18 mouse cellular contexts compared by ENCODE assay signal in genomic region chr2:17531355-17532105, GRCm38 (mm10).
A peak's percentile ranks its signal among the peaks of the same experiment; 100 is the strongest.
DNase-seq lines count a peak whose midpoint lies in the region; ATAC-seq lines count a peak whose summit lies in the region.
"Had no signal": no experiment of that assay in that cellular context is flagged by ENCODE, and none has a peak within 500 bp of the region (broad histone marks: within the 10 kb centered on the region; RNA-seq: fewer than 3 reads in every experiment).

No protein-coding gene starts in this region.

- no peak overlapping the region for H3K27ac ChIP-seq in stomach, embryonic 15.5 days
- H3K27ac ChIP-seq: heart, embryonic 15.5 days; hindbrain, embryonic 13.5 days; liver, embryonic 13.5 days; midbrain, embryonic 15.5 days had no signal

- no peak overlapping the region for H3K4me2 ChIP-seq in stomach, embryonic 15.5 days
- H3K4me2 ChIP-seq: heart, embryonic 15.5 days; hindbrain, embryonic 13.5 days; liver, embryonic 13.5 days; midbrain, embryonic 15.5 days had no signal

- H3K36me3 ChIP-seq in stomach, embryonic 15.5 days = no peaks in the 10 kb centered on the region
- H3K36me3 ChIP-seq: heart, embryonic 15.5 days; hindbrain, embryonic 13.5 days; liver, embryonic 13.5 days; midbrain, embryonic 15.5 days had no signal

- 55% methylated on average over 12 of the region's 12 CpGs for WGBS in stomach, embryonic 15.5 days

- peak; percentile 56 to 72 for DNase-seq in frontal cortex, adult 2 months (ENCODE audit: extremely low spot score in 1 of 2, low spot score in 1 of 2)
- no peak for DNase-seq in frontal cortex, postnatal 10 days (ENCODE audit: low spot score in 2 of 2)
- DNase-seq in lung, postnatal 10 days = peak; percentile 31
- no peak for DNase-seq in lung, adult 18-20 months
- peak; percentile 73 for DNase-seq in layer of hippocampus, adult 9-11 months
- no peak for DNase-seq in thymus, postnatal 4 days
- no peak for DNase-seq in urinary bladder, adult 18-20 months (ENCODE audit: low spot score in 2 of 2)
- DNase-seq: adrenal gland, adult 2 months; cerebellum, adult 8-10 months; embryo, embryonic 11 days; forebrain, postnatal 0 days; kidney, adult 2 months; liver, embryonic 13.5 days; thymus, postnatal 36 days had no signal

- H3K4me3 ChIP-seq in stomach, embryonic 15.5 days (replicated peaks) = no peak overlapping the region
- H3K4me3 ChIP-seq: heart, embryonic 15.5 days; hindbrain, embryonic 13.5 days; liver, embryonic 13.5 days; midbrain, embryonic 15.5 days had no signal

- no peaks in the 10 kb centered on the region for H3K4me1 ChIP-seq in stomach, embryonic 15.5 days
- H3K4me1 ChIP-seq: heart, embryonic 15.5 days; liver, embryonic 13.5 days; midbrain, embryonic 15.5 days had no signal

- H3K27me3 ChIP-seq in stomach, embryonic 15.5 days (replicated peaks) = no peaks in the 10 kb centered on the region
- H3K27me3 ChIP-seq: heart, embryonic 15.5 days; hindbrain, embryonic 13.5 days; liver, embryonic 13.5 days had no signal

- H3K9me3 ChIP-seq in stomach, embryonic 15.5 days = no peaks in the 10 kb centered on the region
- H3K9me3 ChIP-seq: heart, embryonic 15.5 days; hindbrain, embryonic 13.5 days; liver, embryonic 13.5 days; midbrain, embryonic 15.5 days had no signal

- no peak overlapping the region for H3K9ac ChIP-seq in stomach, embryonic 15.5 days
- H3K9ac ChIP-seq: forebrain, postnatal 0 days; heart, embryonic 15.5 days; hindbrain, embryonic 13.5 days; liver, embryonic 13.5 days; midbrain, embryonic 15.5 days had no signal

- peak; percentile 39; the same call in 1 of the 2 replicates for ATAC-seq in stomach, embryonic 15.5 days (ENCODE audit: insufficient read depth, low FRiP score, low read depth)
- ATAC-seq: forebrain, postnatal 0 days; midbrain, embryonic 15.5 days had no signal

Comparison
In these comparisons a context has a peak if more than half of its experiments do, and no peak if none do; other contexts are left out.
1. DNase-seq: peak in frontal cortex, adult 2 months (2 of 2), lung, postnatal 10 days (single experiment) and layer of hippocampus, adult 9-11 months (single experiment); none in frontal cortex, postnatal 10 days (0 of 2), lung, adult 18-20 months (0 of 2), thymus, postnatal 4 days (single experiment) and urinary bladder, adult 18-20 months (0 of 2).